Mouse (Mus musculus) layer of hippocampus, adult 6 months (tissue): Measurements from ENCODE around the gene Errfi1. TPM values are rescaled to one million over a fixed set of nuclear protein-coding genes. Genes with fewer than 3 reads are reported as not detected.

ENCODE experiments used
- long read RNA-seq, 2 experiments: library from polyadenylated mRNA; unstranded; transcript quantifications; one replicate each; pipeline ENCODE4 v2.0.0; 2019 to 2020
- polyA plus RNA-seq: library from polyadenylated mRNA; unstranded; fragments of <200 nt; fragmentation: Nextera tagmentation; gene quantifications from 2 replicates; pipeline ENCODE4 v1.2.3, GENCODE M21; 2021

Errfi1 gene
- 29.5 and 35.8 TPM in 2 replicates for polyA plus RNA-seq
- long read RNA-seq, experiment 1, transcript Errfi1-201 (4 exons, 3,043 nt) = major isoform, 53 of 69 reads
- long read RNA-seq, experiment 1, partial matches to known transcripts = 3 of 69 reads
- long read RNA-seq, experiment 1, other reads (novel, unspliced or antisense) = 13 of 69 reads
- long read RNA-seq, experiment 2, transcript Errfi1-201 (4 exons, 3,043 nt) = major isoform, 449 of 472 reads
- long read RNA-seq, experiment 2, partial matches to known transcripts = 17 of 472 reads
- long read RNA-seq, experiment 2, other reads (novel, unspliced or antisense) = 6 of 472 reads

DNA sequence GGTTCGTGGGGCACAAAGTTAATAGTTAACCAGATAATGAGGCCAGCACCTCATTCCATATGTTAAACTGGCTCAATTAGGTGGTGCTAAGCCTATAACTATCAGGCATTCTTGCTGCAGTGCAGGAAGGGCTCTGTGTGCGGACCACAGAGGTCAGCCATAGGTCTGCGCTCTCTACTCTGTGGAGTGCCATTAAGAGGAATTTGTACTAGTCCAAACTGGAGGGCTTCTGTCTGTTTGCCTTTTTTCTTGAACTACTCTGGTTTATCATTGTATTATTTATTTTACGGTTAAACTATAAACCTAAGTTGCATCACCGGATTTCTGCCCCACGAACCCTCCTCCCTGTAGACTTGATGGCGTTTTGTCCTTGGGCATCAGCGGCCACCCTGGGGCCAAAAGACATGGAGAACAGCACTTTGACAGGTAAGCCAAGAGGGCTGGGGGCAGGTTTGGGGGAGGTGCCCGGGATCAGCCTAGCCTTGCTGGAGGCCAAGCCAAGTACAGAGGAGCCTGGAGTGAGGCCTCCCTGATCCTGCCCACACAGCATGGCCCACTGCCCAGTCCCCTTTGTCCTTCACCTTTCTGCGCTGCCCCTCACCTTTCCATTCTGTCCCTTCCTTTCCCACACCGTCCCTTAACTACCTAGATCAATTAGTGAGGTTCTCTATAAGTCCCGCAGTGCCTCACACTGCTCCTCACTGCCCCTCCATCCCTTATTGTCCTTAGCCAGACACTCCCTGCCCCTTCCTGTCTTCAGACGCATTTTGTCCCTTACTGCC lies at the start of gene Errfi1:
Gene Errfi1, plus strand, starts transcription at position 240 of the 782 bp plus-strand sequence.

DNA sequence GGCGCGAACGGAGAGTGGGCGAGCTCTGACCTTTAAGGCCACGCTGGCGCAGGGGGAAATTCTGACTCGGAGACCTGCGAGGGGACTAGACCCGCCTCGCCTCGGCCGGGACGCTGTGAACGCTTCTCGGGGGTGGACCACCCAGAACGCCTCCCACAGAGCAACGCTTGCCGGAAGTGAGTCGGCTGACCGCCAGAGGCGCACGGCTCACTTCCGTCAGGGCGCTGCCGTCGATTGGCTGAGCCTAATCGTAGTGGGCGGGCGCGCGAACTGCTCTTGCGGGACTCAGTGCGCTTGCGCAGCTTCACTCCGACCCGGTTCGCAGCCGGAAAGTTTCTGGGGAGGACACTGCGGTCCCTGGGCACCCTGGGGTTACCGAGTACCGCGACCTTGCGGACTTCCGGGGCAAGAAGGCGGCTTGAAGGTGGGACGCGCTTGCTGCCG lies 60.6 kb downstream of the Errfi1 start, which contains the start of the genes Park7 and Tnfrsf9:
Gene Park7, minus strand, starts transcription at position 148 of the 444 bp plus-strand sequence.
Gene Tnfrsf9, plus strand, starts transcription at position 273 of the 444 bp plus-strand sequence.

Other genes starting within 250 kb of the Errfi1 start
- gene Slc45a1, start 201.7 kb upstream of the Errfi1 start, polyA plus RNA-seq = 8.6 and 10.3 TPM in 2 replicates
- 607 and 618 TPM in 2 replicates for gene Park7, start 60.5 kb downstream of the Errfi1 start, polyA plus RNA-seq
- 0.39 and 0.43 TPM in 2 replicates for gene Tnfrsf9, start 60.6 kb downstream of the Errfi1 start, polyA plus RNA-seq
- not detected in 2 replicates for gene Uts2, start 143.2 kb downstream of the Errfi1 start, polyA plus RNA-seq
- 10.8 and 17.7 TPM in 2 replicates for gene Per3, start 190.7 kb downstream of the Errfi1 start, polyA plus RNA-seq
- 29.0 and 33.1 TPM in 2 replicates for gene Vamp3, start 204.0 kb downstream of the Errfi1 start, polyA plus RNA-seq
- gene Gm13090, start 235.7 kb downstream of the Errfi1 start, polyA plus RNA-seq = not detected in 2 replicates